Mouse (Mus musculus) heart, adult 2 months (tissue): Measurements from ENCODE around the gene Slc9a6.

Experiments used
- CTCF ChIP-seq: fragments of 200-600 bp; IDR thresholded peaks from 2 replicates; pipeline ENCODE4 v1.8.1; 2022; ENCODE audit warnings: antibody characterized with exemption, mild to moderate bottlenecking, moderate library complexity
- EP300 ChIP-seq: fragments of 200-500 bp; IDR thresholded peaks from 2 replicates; pipeline ENCODE4 v1.6.1; 2011; ENCODE audit warnings: low read depth, low read length, control low read depth; ENCODE audit not compliant: insufficient read depth
- POLR2A ChIP-seq: fragments of 200-500 bp; IDR thresholded peaks from 2 replicates; pipeline ENCODE4 v1.6.1; 2011; ENCODE audit warnings: mild to moderate bottlenecking, low read depth, low read length, control low read depth; ENCODE audit not compliant: insufficient read depth

DNA sequence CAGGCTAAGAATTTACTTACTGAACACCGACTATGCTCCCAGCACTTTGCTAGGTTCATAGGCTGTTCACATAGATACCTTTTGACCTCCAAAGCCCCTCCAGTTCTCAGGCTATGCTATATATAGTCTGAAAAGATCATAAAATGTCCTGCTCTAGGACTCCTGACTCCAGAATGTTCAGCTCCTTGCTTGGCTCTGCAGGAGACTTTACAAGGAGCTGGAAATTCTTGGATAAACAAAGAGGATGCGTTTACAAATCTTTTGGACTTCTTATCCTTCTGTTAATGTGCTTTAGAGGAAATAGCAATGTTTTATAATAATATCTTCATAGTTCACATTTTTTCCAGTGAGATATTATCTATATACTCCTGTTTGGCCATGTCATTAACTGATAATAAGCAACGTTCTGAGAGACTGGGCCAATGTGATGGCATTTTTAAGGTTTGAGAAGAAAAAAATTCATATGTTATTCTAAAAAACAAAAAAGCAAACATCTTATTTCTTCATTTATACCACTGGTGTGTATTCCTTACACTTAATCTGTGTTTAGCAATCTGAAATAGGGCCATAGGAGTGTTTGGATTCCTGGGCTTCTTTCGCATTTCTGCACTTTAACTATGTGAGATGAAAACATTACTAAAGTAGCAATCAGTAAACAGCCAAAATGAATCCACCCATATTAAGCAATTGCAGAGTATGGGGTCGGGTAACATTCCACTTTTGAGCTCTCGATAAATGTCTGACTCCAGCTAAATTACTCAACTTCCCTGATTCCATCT is 99.2 kb downstream of the Slc9a6 start:
- TF ChIP-seq CTCF (no peak), POLR2A (no peak), EP300 (no peak)
